Mouse (Mus musculus) cerebellum, adult 9-10 months (tissue): ENCODE measurements at regions not wholly inside any gene's neighbourhood (a gene's known extent, or its start where the extent isn't known, plus 50 kb on each side); places are given as distances from the start of the nearest gene placed in this dataset.

Experiments
- DNase-seq: peaks from one replicate; pipeline ENCODE4 v3.0.0; 2022

DNA sequence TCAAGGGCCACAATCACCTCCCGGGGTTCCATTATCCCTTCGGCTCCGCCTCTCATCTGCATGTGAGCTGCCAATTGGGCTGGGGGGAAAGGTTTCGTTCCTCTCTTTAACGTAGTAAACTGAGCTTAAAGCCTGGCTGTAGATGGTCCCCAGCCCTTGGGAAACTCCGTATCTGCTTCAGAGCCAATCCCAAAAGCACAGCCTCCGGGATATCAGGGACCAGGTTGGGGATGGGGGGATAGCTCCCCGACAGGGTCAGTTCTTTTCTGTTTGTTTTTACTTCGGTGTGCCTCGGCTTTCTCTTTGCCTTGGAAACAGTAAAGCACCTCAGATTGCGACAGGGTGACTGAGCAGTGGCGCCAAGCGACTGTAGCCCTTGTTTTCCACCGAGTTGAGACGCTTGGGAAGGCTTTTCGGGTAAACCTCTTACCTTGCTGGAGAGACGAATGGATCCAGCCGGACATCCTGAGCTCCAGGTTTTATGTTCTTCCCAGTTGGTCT, 64.5 kb downstream of the Tfap2c start:
- no peak for DNase-seq

DNA sequence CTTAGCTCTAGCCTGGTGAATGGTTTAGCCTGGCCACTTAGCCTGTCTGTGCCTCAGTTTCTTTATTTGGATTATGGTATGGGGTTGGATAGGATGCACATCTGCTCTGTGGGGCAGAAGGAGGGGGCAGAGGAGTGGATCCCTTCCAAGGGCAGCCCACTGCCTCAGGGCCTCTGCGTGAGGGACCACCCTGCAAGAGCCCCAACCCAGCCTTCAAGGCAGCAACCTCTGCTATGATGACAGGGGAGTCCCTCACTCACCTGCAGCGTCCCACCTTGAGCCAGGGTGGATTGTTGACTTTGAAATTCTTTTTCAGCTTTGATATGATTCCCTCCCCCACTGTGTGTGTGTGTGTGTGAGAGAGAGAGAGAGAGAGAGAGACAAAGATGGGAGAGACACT, 65.8 kb downstream of the Tfap2c start:
- no peak for DNase-seq

DNA sequence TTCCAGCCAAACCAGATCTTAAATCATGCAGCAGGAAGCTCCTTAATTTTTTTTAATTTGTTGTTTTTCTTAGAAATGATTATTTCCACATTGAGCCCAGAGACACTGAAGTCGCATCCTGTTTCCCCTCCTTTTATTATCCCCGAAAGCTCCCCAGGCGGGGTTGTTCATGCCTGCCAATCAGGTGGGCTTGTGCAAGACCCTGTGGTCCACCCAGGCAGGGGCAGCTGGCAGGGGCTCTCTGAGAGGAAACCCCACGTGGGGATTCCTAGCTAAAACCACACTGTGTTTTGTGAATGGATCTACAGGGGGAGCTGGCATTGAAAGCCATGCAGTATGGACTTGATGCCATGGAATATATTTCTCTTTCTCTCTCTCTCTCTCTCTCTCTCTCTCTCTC, 66.2 kb downstream of the Tfap2c start:
- DNase-seq = no peak

DNA sequence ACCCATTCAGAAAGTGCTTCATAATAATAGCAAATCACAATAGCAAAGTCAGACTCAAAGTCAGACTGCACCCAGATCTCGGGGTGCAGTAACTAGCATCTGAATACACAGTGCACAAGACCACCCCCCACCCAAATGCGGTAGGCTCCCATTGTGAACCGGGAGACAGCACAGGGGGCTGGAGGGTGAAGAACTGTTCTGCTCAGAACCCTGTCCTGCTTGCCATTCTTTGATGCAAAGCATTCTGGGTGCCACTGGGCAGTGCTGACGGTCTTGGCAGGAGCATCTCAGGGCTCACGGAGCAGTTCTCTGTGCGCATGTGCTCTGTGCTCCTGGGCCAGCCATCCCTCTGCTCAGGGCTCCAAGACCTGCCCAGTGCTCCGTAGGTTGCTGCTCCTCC, 69.8 kb downstream of the Tfap2c start:
- DNase-seq = no peak

DNA sequence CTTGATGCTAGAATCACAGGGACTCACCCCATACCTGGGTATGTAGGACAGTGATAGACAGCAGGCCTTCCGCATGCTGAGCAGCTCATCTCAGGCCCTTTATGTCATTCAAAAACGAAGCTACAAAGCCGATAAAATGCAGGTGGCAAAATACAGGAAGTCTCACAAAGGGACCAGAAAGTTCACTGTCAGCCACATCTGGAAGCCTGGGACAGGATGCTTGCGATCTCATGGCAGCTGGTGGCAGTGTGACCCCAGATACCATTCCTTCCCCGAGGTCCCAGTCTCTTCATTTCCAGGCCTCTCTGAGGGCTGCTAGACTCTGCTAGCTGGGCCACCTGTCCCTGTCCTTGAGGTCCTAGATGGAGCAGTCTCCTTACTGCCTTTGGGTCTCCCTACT, 70.6 kb downstream of the Tfap2c start:
- DNase-seq = no peak

DNA sequence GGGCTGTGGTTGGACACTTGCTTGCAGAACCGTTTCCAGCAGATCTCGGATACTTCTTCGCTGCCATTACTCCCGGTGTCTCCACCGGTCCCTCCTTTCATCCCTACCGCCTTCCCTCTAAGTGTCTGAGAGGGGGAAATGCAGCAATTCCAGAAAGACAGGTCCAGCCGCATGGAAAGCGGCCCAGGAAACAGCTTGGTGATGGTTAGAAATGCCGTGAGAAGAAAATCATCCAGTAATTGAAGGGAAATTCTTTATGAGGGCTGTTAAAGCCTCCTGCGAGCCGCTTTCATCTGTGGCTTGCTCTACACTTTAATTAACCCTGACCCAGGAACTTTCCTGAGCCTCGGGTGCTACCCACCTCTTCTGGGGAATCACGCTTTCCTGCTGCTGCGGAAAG, 74.3 kb downstream of the Tfap2c start:
- DNase-seq = no peak

DNA sequence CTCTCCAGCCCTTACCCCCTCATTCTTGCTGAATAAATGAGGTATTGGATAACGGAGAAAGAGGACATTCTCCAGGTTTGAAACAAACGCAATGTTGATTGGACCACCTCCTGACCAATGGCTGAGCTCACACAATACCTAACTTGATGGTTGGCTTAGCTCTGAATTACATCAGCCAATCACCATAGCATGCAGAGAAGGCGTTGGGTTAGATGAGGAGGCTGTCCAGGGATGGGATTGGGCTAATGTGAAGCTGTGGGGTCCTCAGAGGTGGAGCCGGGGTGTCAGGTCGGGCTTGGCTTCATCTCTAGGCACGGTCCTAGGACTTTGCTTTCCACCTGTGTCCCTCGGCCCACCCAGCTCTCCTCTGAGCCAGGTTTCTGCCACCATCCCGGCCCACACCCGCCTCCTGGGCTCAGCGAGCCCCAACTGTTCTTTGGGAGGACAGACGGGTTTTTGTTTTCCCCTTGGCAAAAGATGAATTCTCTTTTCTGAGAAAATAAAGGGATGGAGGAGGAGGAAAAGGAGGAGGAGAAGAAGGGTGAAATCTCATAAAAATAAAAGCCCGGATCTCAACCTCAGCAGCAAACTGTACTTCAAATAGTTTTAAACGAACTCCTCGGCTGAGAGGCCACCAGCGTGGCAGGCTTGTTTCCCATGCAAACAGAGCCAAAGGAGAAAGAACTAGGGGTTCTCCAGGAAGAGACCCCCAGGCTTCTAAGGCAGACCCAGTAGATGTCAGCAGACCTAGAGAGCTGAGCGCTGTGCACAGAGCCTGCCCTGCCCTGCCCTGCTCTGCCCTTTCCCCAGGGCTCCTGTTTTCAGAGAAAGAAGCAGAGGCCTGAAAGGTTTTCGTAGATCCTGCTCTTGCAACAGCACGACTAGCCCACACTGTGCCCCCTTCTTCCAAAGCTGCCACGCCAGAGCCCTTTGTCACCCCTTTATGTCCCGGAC, 78.2 kb downstream of the Tfap2c start:
- DNase-seq = no peak

DNA sequence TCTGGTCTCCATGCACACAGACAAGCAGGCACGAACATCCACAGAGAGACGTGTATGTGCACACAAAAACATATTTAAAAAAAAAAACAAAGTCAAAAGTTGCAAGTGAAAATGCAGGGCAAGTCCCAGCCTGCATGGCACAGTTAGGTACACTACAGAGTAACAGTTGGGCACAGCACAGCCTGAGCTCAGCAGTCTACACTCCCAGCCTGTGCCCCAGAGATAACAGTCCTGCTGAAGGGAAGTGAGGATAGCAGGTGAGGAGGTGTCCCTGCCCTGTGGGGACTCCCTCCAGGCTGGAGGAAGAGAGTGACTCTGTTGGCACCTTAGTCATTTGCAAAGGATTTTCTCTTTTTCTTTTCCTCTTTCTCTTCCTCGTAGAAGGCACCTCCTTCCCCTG, 80.9 kb downstream of the Tfap2c start:
- no peak for DNase-seq

DNA sequence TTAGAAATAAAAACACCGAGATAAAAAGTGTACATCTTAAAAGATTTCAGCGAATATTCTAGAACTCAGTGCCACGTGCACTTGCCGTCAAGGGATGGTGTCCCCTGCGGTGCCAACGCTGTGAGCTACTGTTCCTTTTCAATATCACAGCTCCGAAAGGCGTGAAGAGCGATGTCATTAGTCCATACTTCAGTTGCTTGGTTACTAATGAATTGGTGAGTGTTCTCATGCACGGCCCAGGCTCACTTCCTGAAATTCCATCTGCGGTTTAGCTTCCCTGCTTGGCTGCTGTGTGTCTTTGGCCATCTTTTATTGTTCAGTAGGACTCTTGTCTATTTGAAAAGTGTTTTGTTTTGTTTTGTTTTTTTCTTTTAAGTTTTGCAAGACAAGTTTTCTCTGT, 93.2 kb downstream of the Tfap2c start:
- DNase-seq = no peak

DNA sequence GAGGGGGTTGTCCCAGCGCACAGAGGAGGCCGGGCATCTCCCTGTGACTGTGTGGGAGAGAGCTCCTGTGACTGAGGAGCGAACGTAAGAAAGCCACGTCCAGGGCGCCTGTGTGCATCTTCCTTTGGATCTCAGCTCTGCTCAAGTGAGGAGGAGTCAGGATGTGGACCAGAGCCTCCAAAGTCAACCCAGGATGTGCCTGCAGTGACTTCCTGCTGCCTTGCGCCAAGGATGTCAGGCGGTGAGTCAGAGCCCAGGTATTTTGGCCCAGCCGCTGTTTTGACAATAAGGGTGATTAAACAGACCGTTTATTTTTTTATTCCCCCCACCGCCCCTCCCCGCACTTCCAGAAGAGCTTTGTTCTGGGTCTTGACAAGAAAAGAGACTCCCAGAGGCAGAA, 94.5 kb downstream of the Tfap2c start:
- DNase-seq = no peak

DNA sequence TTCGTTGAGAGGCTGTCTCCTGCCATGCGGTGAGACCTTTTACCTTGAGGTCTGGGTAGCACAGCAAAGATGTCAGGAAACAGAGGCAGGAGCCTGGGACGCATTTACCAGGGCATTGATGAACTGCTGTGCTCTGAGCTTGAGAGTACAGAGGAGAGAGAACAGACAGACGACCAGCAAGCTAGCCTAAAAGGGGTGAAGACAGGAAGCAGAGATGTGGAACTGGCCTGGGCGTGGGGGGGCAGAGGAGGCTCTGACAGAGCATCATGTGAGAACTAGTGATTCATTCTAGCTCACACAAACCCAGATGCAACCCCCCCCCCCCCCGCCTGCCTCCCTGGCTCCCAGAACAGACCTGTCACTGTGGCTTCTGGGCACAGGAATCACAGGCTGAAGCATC, 95.1 kb downstream of the Tfap2c start:
- no peak for DNase-seq

DNA sequence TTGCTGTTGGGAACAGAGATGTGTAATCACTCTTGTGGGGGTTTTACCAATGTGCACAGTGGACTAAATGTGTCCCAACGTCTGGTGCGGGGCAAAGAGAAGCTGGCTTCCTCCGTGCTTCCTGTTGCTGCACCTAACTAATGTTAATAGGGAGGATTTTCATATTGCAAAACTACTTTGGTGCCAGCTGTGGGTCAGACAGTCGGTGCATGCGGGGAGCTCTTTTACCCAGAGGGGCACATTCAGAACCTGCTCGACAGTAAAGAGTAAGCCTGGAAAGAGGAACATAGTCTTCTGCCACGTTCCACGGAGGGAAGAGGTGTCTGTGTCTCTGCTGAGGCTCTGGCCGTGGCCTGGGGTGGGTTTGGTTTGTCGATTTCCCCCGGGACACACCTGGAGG, 98.7 kb downstream of the Tfap2c start:
- no peak for DNase-seq

DNA sequence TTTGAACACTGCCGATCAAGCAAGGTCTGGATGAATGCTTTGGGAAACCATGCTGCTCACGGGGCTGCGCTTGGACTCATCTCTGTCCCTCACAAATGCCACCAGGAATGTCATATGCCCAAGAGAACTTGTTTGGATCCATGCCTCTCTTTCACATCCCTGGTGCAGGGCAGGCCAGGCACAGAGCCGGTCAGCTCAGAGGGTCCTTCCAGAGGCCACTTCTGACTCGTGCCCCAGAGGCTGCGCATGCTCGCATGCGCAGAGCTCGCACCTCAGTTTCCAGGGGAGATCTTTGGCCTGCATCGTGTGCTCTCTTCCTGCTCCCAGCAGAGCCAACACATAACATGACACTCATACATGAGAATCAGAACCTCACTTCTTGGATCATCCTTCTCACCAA, 111.1 kb downstream of the Tfap2c start:
- DNase-seq = no peak

DNA sequence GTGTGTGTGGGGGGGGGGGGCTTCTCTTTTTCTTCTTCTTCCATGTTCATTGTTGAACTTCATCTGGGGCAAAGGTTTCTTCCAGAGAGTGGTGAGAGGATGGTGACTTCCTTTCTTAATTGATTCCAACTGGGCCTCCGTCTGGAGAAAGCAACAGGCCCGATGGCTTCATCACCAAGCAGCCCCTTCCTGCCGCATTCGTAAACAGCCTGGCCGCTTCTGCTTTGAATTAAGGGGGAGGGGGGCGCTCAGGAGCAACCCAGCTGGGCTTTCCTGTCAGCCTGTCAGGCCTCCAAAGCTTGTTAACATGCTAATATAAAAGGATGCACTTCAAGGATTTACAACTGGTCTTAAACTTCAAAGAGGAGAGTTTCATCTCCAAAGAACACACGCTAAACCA, 111.5 kb downstream of the Tfap2c start:
- no peak for DNase-seq

DNA sequence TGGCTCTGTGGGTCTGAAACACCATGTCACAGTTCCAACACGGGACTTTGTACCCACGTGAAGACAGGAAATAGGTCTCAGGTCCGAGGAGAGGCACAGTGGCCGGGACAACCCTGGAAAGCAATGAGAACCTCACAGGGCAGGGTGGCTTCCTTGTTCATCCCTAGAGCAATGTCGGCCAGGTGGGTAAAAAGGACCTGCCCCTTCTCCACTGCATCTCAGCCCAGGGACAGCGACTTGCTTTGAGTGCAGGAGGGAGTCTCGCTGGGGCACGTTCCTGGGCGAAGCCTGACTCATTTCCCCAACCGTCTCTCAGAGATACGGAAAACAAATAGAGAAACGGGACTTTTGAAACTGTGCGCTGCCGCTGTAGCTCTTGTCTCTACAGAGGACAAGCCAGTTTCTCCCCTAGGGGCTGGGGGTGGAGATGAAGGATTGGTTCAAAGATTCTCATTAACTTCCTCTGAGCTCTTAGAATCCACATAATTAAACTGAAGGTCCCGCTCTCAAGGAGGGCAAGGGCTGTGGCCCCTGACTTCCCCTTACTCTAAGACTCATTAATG, 112.1 kb downstream of the Tfap2c start:
- no peak for DNase-seq

DNA sequence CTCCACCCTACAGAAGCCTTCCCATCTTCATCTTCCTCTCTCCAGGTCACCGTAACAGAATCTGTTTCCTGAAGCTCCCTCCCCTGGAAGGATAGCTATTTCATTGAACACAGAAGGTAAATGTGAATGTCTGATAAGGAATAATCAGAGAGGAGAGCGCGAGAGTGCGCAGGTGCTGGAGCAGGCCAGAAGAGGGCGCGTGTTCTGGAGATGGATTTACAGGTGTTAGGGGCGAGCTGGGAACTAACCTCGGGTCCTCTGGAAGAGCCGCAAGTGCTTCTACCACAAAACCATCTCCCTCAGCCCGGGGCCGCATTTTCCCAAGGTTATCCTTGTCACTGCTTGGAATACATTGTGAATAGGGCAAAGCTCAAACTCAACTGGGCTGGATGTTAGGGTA, 112.8 kb downstream of the Tfap2c start:
- DNase-seq = no peak

DNA sequence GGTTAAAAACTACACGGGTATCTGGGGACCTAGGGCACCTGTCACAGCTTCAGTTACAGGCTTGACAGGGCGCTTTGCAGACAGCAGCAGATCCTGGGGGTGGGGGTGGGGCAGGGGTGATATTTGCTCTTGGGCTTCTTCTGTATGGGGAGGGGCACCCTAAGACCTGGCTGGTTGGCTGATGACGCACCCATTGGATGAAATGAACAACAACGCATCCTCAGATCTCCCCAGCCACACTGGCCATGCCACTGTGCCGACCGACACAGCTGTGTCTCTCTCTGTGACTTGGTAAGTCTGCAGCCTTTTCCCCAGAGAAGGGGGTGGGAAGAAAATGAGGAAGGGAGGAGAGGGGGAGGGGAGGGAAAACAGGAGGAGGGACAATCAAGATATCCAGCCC, 114.3 kb downstream of the Tfap2c start:
- no peak for DNase-seq

DNA sequence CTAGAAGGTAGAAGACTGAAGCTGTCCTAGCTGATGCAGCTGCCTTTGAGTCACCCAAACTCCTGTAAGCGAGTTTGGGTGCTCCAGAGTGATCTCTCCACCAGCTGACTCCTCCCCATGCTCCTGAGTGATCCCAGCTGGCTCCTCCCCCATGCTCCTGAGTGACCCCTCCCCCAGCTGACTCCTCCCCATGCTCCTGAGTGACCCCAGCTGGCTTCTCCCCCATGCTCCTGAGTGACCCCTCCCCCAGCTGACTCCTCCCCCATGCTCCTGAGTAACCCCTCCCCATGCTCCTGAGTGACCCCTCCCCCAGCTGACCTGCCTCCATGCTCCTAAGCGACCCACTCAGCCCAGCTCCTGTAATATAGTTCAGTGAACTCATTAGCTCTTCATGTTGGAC, 123.7 kb downstream of the Tfap2c start:
- DNase-seq = no peak

DNA sequence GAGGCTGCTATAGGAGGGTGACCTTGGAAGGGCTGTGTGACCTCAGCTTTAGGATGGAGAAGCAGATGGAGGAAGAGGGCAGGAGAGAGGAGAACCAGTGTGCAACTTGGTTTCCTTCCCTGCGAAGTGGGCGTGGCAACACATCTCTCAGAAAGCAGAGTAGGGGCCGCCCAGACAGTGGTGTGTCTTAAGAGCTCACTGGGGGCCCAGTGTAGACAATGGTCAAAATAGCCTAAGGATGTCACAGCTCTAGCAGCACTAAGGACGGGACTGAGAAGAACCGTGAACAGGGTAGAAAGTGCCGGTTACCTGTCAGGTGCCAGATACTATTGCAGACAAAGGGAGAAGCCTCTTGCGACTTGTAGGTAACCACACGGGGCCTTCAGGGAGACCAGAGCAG, 125.2 kb downstream of the Tfap2c start:
- DNase-seq = no peak

DNA sequence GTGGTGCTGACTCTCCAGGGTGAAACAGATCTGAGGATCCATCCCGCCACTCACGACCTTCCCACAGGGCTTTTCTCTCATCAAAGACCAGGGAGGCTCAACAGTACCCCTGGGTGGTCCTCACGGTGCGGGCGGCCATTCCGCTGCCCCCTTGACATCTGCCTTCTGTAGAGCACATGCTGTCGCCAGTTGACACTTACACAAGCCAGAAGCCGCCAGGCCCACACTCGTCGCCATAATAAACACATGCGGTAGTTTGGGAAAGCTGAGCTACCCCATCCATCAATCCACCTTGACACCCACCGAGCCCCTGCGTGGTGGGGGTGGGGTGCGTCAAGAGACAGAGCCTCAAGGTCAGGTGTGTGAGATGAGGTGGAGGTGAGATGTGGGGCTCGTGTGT, 125.7 kb downstream of the Tfap2c start:
- DNase-seq = no peak

DNA sequence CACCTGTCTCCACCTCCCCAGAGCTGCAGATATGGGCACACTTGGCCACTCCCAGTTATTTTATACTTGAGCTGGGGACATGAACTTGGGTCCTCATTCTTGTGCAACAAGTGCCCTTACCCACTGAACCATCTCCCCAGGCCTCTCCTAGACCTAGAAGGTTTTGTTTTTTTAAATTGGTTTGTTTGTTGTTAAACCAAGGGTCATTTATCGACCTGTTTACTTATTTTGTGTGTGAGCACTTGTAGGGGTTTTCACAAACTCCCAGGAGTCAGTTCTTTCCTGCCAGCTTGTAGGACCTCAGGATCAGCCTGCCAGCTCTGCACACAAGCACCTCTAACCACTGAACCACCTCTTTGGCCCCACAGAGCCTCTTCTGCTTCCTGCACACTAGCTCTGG, 140.8 kb downstream of the Tfap2c start:
- no peak for DNase-seq

DNA sequence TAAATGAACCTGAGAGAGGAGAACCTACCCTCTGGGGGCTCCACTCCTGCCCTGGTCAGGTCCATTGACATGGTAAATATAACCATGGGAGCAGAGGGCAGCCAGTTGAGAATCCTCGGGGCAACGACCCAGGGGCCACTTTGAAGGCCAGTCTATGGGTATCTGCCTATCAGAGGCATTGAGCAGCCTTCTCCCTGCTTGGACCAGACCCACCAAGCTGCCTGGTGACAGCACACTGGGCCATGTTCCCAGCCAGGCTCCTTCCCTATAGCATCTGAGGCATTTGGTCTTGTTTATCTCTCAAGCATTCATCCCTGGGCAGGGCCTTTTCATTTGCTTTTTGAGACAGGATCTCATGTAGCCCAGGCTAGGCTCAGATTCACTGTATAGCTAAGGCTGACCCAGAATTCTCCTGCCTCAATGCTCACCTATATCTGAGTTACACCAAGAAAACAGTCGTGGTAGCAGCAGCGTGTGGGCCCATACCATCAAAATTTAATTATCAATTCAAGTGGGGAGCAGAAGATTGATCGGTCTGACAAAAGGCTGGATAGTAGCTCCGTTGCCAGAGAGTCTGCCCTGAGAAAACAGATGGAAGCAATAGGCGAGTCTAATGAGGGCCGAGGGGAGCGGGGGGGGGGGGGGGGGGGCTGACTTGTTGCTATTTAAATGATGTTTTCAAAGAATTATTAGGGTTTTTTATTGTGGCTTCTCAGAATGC, 141.7 kb downstream of the Tfap2c start:
- no peak for DNase-seq

DNA sequence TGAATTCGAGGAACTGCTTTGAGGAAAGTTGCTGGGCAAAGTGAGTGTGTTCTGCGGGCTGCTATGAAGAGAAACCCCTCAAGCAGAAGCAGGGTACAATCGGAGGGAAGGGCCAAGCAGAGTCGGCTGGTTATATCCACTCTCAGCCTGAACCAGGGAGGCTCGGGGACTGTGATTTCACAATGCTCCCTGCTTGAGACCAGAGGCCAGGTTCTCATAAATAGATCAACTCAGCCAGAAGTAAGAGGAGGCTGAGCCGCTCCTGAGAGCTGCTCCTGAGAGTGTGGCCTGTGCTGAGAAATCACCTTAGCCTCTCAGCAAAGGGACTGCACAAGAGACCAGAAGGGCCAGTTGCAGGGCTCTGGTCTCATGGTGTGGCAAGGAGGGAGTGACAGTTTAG, 149.6 kb downstream of the Tfap2c start:
- DNase-seq = no peak

DNA sequence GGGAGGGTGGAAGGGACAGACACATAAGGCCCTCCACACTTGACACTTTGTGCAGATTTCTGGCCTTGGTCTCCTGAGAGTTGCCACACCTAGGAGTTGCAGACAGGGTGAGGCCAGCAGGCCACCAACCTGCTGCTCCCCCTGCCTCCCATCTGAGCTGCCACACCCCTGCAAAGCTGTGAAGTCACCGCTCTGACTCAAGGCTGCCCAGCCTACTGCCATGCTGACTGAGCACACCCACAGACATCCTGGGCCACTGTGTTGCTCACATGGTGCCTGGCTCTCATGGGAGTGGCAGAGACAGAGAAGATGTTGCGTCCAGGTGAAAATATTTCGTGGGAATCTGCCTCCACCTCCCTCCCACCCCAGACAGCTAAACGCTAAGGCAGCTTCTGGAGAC, 150.3 kb downstream of the Tfap2c start:
- DNase-seq = no peak
